Comparison of ENCODE assay signal across 8 mouse cellular contexts in the genomic region with DNA sequence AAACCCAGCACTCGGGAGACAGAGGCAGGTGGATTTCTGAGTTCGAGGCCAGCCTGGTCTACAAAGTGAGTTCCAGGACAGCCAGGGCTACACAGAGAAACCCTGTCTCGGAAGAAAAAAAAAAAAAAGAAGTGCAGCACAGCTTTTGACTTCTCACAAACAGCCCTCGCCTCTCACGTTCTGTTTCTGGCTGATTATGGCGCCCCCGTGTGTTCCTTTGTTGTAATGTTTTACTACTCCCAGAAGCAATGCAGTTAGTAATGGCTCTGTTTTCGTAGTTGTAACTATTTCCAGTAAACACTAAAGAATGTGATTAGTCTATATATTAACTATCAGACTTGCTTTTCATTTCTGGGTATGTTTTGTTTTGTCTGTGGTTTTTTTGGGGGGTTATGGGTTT. TPM values are rescaled to one million over a fixed set of nuclear protein-coding genes. Genes with fewer than 3 reads are reported as not detected.
DNase-seq lines count a peak whose midpoint lies in the region; ATAC-seq and TF ChIP-seq lines count a peak whose summit lies in the region.
"Not testable (repeated sequence)": the region's sequence is repeated elsewhere in the genome, so short reads cannot be mapped to it uniquely, and the experiment has no call there.

No protein-coding gene starts in this region.

- TF ChIP-seq EP300 in CH12.LX (IDR thresholded peaks at IDR 0.05; ENCODE audit: low read length), result not testable (repeated sequence)

- TF ChIP-seq POLR2A in CH12.LX (IDR thresholded peaks at IDR 0.05; ENCODE audit: low read depth, low read length), result not testable (repeated sequence)

- H3K4me2 ChIP-seq in CH12.LX (ENCODE audit: insufficient read depth, low read depth, poor library complexity, severe bottlenecking), result not testable (repeated sequence)
- peak overlapping the region; percentile 31; the same call in 1 of the 2 replicates for H3K4me2 ChIP-seq in heart, embryonic 13.5 days
- peak overlapping the region; percentile 18; the same call in 1 of the 2 replicates for H3K4me2 ChIP-seq in liver, embryonic 12.5 days

- peak; percentile 82 for TF ChIP-seq RAD21 in CH12.LX (IDR thresholded peaks at IDR 0.05; ENCODE audit: low read depth, low read length)

- not testable (repeated sequence) for H3K4me1 ChIP-seq in CH12.LX (ENCODE audit: control insufficient read depth in 1 of 2, insufficient read depth in 2 of 2); liver, embryonic 12.5 days
- peaks cover 10% of the 10 kb centered on the region for H3K4me1 ChIP-seq in heart, embryonic 13.5 days

- H3K9me3 ChIP-seq in CH12.LX (replicated peaks; ENCODE audit: low read length); heart, embryonic 13.5 days; liver, embryonic 12.5 days (replicated peaks): not testable (repeated sequence)

- 17% methylated on average over 8 of the region's 8 CpGs for whole genome bisulfite sequencing in heart, embryonic 13.5 days
- 16% methylated on average over 8 of the region's 8 CpGs for WGBS in liver, embryonic 12.5 days (ENCODE audit: insufficient replicate concordance)

- ATAC-seq in heart, embryonic 13.5 days (ENCODE audit: extremely low read depth, insufficient number of reproducible peaks, low FRiP score, low TSS enrichment); liver, embryonic 12.5 days: not testable (repeated sequence)

- peak; percentile 54 to 83 for TF ChIP-seq CTCF in CH12.LX (conservative IDR thresholded peaks at IDR 0.05 in 1 of 2, IDR thresholded peaks at IDR 0.05 in 1 of 2; ENCODE audit: low read depth in 2 of 2, low read length in 2 of 2)

- H3K79me2 ChIP-seq in CH12.LX (replicated peaks; ENCODE audit: control insufficient read depth, extremely low read depth, insufficient read depth, poor library complexity, severe bottlenecking), result not testable (repeated sequence)

- dilution Hi-C loops in CH12.LX (cut with MboI; ENCODE audit: extremely low pct_ligation_motif_present, extremely low pct_unique_long_range_greater_than_20kb, low sequenced_read_pairs), result not testable (repeated sequence)

- H3K36me3 ChIP-seq in CH12.LX (replicated peaks in 1 of 2; ENCODE audit: control insufficient read depth in 1 of 2, insufficient read depth in 1 of 2, low read length in 1 of 2); heart, embryonic 13.5 days; liver, embryonic 12.5 days: not testable (repeated sequence)

- H3K9ac ChIP-seq in CH12.LX (ENCODE audit: insufficient read depth, low read depth); heart, embryonic 13.5 days; liver, embryonic 12.5 days: not testable (repeated sequence)

- H3K27me3 ChIP-seq in CH12.LX (replicated peaks); heart, embryonic 13.5 days (replicated peaks); liver, embryonic 12.5 days (replicated peaks): not testable (repeated sequence)

- not testable (repeated sequence) for H3K27ac ChIP-seq in CH12.LX (ENCODE audit: insufficient read depth, low read depth); heart, embryonic 13.5 days (replicated peaks); liver, embryonic 12.5 days

- DNase-seq in CH12.LX (ENCODE audit: extremely low read depth), result peak; percentile 92
- DNase-seq in adrenal gland, postnatal 4 days (ENCODE audit: low spot score in 2 of 2), result peak; percentile 15 to 22
- peak; percentile 71 for DNase-seq in embryo, embryonic 9.5 days (ENCODE audit: extremely low spot score)
- DNase-seq in kidney, postnatal 14 days, result peak; percentile 66
- DNase-seq in neural tube, embryonic 10.5 days (ENCODE audit: extremely low spot score, low spot score), result peak; percentile 61
- peak; percentile 44 for DNase-seq in telencephalon, adult 2 months (ENCODE audit: low read depth, low spot score)

- in situ Hi-C loops in CH12.LX (cut with MboI; ENCODE audit: low pct_ligation_motif_present, low pct_unique_long_range_greater_than_20kb, low sequenced_read_pairs), result not testable (repeated sequence)

- H3K4me3 ChIP-seq in CH12.LX (replicated peaks in 1 of 3; ENCODE audit: low read depth in 2 of 3, low read length in 2 of 3, poor library complexity in 1 of 3); heart, embryonic 13.5 days; liver, embryonic 12.5 days: not testable (repeated sequence)

TF ChIP-seq in CH12.LX, 34 proteins besides CTCF, POLR2A, EP300 and RAD21:
- TF ChIP-seq IRF4 (IDR thresholded peaks at IDR 0.05; ENCODE audit: low read depth, low read length) (peak; percentile 5; the same call in 1 of the 2 replicates), SMC3 (IDR thresholded peaks at IDR 0.05; ENCODE audit: low read depth, low read length) (peak; percentile 76), ZNF384 (IDR thresholded peaks at IDR 0.05; ENCODE audit: low read depth, low read length) (peak; percentile 95), BHLHE40 (IDR thresholded peaks at IDR 0.05; ENCODE audit: low read depth, low read length) (peak; percentile 72)

RNA-seq across cellular contexts. Expression of a gene that starts 20.2 kb away (rescaled TPM):
- total RNA-seq in CH12.LX (2012; rRNA removed), result 34.9 and 41.3 TPM in 2 replicates
- 49.2 and 53.0 TPM in 2 replicates for total RNA-seq in CH12.LX (2014; rRNA removed)
- polyA plus RNA-seq in CH12.LX (2012; ENCODE audit: insufficient read length, low read depth), result 43.2 and 49.7 TPM in 2 replicates
- 10 to 100 TPM; 37.1 to 39.0 TPM for total RNA-seq in adrenal gland, postnatal 4 days (2021)
- 38.9 and 42.9 TPM in 2 replicates for polyA plus RNA-seq in heart, embryonic 13.5 days (2015; fragmentation: Nextera tagmentation; extraction: Ambion mirVana)
- polyA plus RNA-seq in liver, embryonic 12.5 days (2016; fragmentation: Nextera tagmentation; extraction: Ambion mirVana), result 18.9 and 21.2 TPM in 2 replicates

Comparison
In these comparisons a context has a peak if more than half of its experiments do, and no peak if none do; other contexts are left out.
1. DNase-seq: peak in every context shown above with its lines; median percentile 92 in CH12.LX; 71 in embryo, embryonic 9.5 days; 66 in kidney, postnatal 14 days; 61 in neural tube, embryonic 10.5 days; 44 in telencephalon, adult 2 months; 18 in adrenal gland, postnatal 4 days.